Mouse (Mus musculus) cerebellum, postnatal 36 days (tissue): ENCODE measurements around the gene Atp5j2.
"Not testable (repeated sequence)": the region's sequence is repeated elsewhere in the genome, so short reads cannot be mapped to it uniquely, and the experiment has no call there.

ENCODE experiments used
- DNase-seq, 2 experiments: peaks; one replicate each; pipeline ENCODE4 v3.0.0; 2021 to 2022; ENCODE audit warnings: mixed read lengths in 2 of 2

Gene Atp5j2

GRCm38 (mm10) chr5:145191962-145192361 is at the start of gene Atp5j2:
Gene Atp5j2, minus strand, starts transcription at chr5:145192062.
- DNase-seq, result no peak

GRCm38 (mm10) chr5:145234636-145235035 is 42.8 kb upstream of the Atp5j2 start:
- DNase-seq, result peak in 1 of 2 experiments; percentile 13

GRCm38 (mm10) chr5:145231893-145232411 is 40.1 kb upstream of the Atp5j2 start:
- no peak for DNase-seq

GRCm38 (mm10) chr5:145231367-145231871 is 39.6 kb upstream of the Atp5j2 start, which contains the start of gene Zfp655:
Gene Zfp655, plus strand, starts transcription at chr5:145231715.
- DNase-seq, result peak; percentile 97 to 98

- no peak for DNase-seq
Measured at GRCm38 (mm10) chr5:145230641-145231040, 38.8 kb upstream of the Atp5j2 start.

GRCm38 (mm10) chr5:145229283-145229682 is 37.4 kb upstream of the Atp5j2 start:
- not testable (repeated sequence) for DNase-seq

- DNase-seq, result no peak
Measured at GRCm38 (mm10) chr5:145226453-145226852, 34.6 kb upstream of the Atp5j2 start.

GRCm38 (mm10) chr5:145223395-145223794 is 31.5 kb upstream of the Atp5j2 start:
- DNase-seq, result no peak

GRCm38 (mm10) chr5:145222840-145223239 is 31.0 kb upstream of the Atp5j2 start:
- no peak for DNase-seq

GRCm38 (mm10) chr5:145219981-145220380 is 28.1 kb upstream of the Atp5j2 start:
- DNase-seq, result no peak

- DNase-seq, result no peak
Measured at GRCm38 (mm10) chr5:145218671-145219070, 26.8 kb upstream of the Atp5j2 start.

- DNase-seq, result no peak
Measured at GRCm38 (mm10) chr5:145218206-145218605, 26.3 kb upstream of the Atp5j2 start.

- no peak for DNase-seq
Measured at GRCm38 (mm10) chr5:145217746-145218145, 25.9 kb upstream of the Atp5j2 start.

- DNase-seq, result no peak
Measured at GRCm38 (mm10) chr5:145214679-145215078, 22.8 kb upstream of the Atp5j2 start.

GRCm38 (mm10) chr5:145213505-145213904 is 21.6 kb upstream of the Atp5j2 start:
- no peak for DNase-seq

- DNase-seq, result no peak
Measured at GRCm38 (mm10) chr5:145212216-145212615, 20.4 kb upstream of the Atp5j2 start.

- DNase-seq, result no peak
Measured at GRCm38 (mm10) chr5:145211340-145211739, 19.5 kb upstream of the Atp5j2 start.

- DNase-seq, result not testable (repeated sequence)
Measured at GRCm38 (mm10) chr5:145208391-145208790, 16.5 kb upstream of the Atp5j2 start.

- no peak for DNase-seq
Measured at GRCm38 (mm10) chr5:145207954-145208353, 16.1 kb upstream of the Atp5j2 start.

GRCm38 (mm10) chr5:145207385-145207784 is 15.5 kb upstream of the Atp5j2 start:
- no peak for DNase-seq

GRCm38 (mm10) chr5:145205041-145205440 is 13.2 kb upstream of the Atp5j2 start:
- DNase-seq, result no peak

- peak; percentile 98 for DNase-seq
Measured at GRCm38 (mm10) chr5:145203936-145204691, 12.3 kb upstream of the Atp5j2 start, which contains the start of gene Zkscan5. Gene Zkscan5, plus strand, starts transcription at chr5:145204562.

- DNase-seq, result no peak
Measured at GRCm38 (mm10) chr5:145202446-145202845, 10.6 kb upstream of the Atp5j2 start.
